Mouse (Mus musculus): ENCODE results near the gene Rhno1. TPM values are rescaled to one million over a fixed set of nuclear protein-coding genes. Genes with fewer than 3 reads are reported as not detected.

Rhno1 gene
- polyA plus RNA-seq (2017; shearing (Covaris generic)): 58.4 TPM

DNA sequence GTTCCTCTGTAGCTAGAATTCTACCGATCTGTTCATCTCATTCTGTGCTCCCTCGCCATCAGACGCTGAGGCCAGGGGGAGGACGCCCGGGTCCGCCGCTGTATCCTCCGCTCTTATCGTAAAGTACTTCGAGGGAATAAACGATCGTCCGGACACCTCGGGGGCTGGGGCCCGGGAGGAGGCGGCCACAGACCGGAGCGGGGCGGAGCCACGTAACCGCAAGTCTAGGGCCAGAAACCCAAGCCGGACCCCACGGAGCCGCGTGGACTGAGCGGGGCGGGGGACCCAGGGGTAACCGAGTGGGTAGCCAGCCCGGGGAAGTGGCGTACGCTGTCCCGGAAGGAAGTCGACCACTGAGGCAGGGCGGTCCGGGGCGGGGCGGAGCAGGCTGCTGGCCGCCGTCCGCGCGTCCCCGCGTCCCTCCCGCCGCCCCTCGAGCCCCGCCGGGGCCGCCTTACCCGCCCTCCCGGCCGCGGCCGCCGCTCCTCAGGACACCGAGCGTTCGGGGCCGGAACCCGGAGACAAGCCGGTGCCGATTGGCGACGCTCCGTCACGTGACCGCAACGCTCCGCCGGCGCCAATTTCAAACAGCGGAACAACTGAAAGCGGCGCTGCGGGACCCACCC is at the start of gene Rhno1, which contains the start of gene Foxm1:
TSS of gene Rhno1 (minus strand) at position 531 of the 626 bp plus-strand sequence.
TSS of gene Foxm1 (plus strand) at position 587 of the 626 bp plus-strand sequence.

DNA sequence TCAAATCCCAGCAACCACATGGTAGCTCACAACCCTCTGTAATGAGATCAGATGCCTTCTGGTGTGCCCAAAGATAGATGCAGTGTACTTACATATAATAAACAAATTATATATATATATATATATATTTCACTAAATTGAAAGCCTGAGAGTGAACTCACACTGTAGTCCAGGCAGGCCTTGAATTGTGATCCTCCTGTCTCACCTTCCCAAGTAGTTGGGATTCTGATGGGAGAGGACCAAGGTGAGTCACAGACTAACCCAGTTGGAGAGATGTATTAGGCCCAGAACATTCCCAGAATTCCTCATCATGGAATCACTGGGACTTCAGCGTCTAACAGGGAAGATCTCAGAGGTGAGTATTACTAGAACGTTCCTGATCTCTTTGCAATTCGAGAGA is 36.3 kb upstream of the Rhno1 start, which contains the start of gene Nrip2:
TSS of gene Nrip2 (plus strand) at position 301 of the 400 bp plus-strand sequence.

DNA sequence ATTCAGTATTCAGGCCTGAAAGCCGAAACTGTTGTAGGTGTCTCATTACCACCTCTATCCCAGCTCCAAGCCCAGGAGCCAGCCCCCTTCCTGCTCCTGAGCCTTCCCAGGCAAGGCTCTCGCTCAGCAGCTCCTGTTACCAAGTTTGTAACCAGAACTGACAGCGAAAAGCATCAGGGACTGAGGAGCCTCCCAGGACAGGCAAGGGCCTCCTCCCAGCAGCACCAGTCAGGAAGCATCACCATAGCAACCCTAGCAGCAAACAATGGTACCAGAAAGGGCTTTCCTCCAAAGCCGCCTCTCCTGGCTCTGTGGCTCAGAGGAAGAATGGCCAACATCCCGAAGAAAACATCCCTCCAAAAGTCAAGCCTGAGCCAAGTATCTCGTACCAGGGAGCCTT is 12.5 kb upstream of the Rhno1 start, which contains the start of the genes Tex52 and Gm44596:
TSS of gene Tex52 (plus strand) at position 265 of the 400 bp plus-strand sequence.
TSS of gene Gm44596 (plus strand) at position 312 of the 400 bp plus-strand sequence.

DNA sequence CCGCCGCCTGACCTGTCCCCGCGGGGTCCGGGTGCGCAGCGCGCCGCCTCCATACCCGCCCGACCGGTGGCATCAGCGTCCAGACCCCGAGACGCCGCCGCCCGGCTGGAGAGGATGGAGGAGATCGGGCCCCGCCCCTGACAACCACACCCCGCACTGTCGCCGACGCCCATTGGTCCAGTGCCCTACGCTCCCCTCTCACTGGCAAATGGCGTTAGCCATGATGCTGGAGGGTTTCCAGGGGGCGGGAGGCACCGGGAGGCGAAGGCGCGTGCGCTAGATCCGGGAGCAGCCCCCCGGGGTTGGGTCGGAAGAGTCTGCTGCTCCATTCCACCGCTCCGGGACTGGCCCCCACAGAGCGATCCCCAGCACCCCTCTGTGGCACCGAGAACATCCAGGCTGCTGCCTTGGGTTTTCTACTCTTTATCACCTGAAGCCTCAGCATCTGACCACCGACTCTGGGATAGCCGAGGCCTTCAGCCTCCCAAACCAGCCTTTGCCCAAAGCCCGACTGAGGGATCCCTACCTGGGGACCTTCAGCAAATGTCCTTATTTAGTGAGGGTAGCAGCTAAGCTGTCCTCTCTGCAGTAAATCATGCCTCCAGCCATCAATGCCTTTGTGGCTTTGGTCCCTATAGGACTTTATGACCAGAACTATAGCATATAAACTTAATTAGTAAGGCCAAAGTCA is 6.8 kb downstream of the Rhno1 start, which contains the start of gene Tulp3:
TSS of gene Tulp3 (minus strand) at position 126 of the 691 bp plus-strand sequence.

Other genes starting within 250 kb of the Rhno1 start
- 6.2 TPM for gene Tspan9, start 219.3 kb downstream of the Rhno1 start, polyA plus RNA-seq (2017; shearing (Covaris generic))
- gene Tead4, start 62.1 kb downstream of the Rhno1 start, polyA plus RNA-seq (2017; shearing (Covaris generic)): not detected
- gene Tulp3, start 7.1 kb downstream of the Rhno1 start, polyA plus RNA-seq (2017; shearing (Covaris generic)): 1.4 TPM
- 2.6 TPM for gene Foxm1, start 56 bp upstream of the Rhno1 start, polyA plus RNA-seq (2017; shearing (Covaris generic))
- gene Tex52, start 12.5 kb upstream of the Rhno1 start, polyA plus RNA-seq (2017; shearing (Covaris generic)): not detected
- gene Gm44596, start 12.6 kb upstream of the Rhno1 start, polyA plus RNA-seq (2017; shearing (Covaris generic)): not detected
- 0.81 TPM for gene Nrip2, start 36.4 kb upstream of the Rhno1 start, polyA plus RNA-seq (2017; shearing (Covaris generic))
- 43.5 TPM for gene Itfg2, start 62.0 kb upstream of the Rhno1 start, polyA plus RNA-seq (2017; shearing (Covaris generic))
- gene Fkbp4, start 75.8 kb upstream of the Rhno1 start, polyA plus RNA-seq (2017; shearing (Covaris generic)): 162 TPM
- gene Pzp, start 163.8 kb upstream of the Rhno1 start, polyA plus RNA-seq (2017; shearing (Covaris generic)): not detected
- not detected for gene A2ml1, start 218.7 kb upstream of the Rhno1 start, polyA plus RNA-seq (2017; shearing (Covaris generic))

Measured in naive thymus-derived CD4-positive, alpha-beta T cell, adult 5 months (primary cell).